Mouse (Mus musculus): ENCODE measurements around the gene Cacna2d1. TPM values are rescaled to one million over a fixed set of nuclear protein-coding genes. Genes with fewer than 3 reads are reported as not detected.

Cacna2d1 gene
- polyA plus RNA-seq, 1 experiment from 2014 or later = 11.3 TPM

DNA sequence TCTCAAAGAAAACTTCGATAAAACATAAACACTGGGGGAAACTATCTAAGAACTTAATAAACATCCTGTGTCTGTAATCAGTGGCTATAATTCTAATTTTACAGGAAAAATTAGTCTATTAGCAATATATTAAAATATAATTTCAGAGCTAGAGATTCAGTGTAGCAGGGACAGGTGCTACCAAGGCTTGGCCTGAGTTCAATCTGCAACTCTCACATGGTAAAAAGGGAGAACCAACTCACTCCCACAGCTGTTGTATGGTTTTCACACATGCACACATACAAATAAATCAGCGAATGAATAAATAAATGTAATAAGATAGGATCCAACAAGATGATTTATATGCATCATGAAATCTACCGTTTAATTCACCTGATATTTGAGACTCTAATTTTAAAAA lies 484.0 kb downstream of the Cacna2d1 start:
- Histone ChIP-seq H3K9me3 (replicated peaks; ENCODE audit: control insufficient read depth, low read length) (no peaks in the 10 kb centered on the region), H3K9ac (replicated peaks; ENCODE audit: low read length) (no peak overlapping the region), H3K4me3 (ENCODE audit: low read depth, low read length) (no peak overlapping the region), H3K36me3 (replicated peaks; ENCODE audit: control insufficient read depth, insufficient read depth, low read depth, low read length) (no peaks in the 10 kb centered on the region), H3K4me1 (ENCODE audit: control insufficient read depth, insufficient read depth, low read length) (no peaks in the 10 kb centered on the region), H3K4me2 (ENCODE audit: low read depth, low read length) (no peak overlapping the region), H3K27ac (replicated peaks; ENCODE audit: low read depth, low read length) (no peak overlapping the region), H3K27me3 (ENCODE audit: control insufficient read depth, insufficient read depth, low read length) (no peaks in the 10 kb centered on the region)
- ATAC-seq (replicated peaks; ENCODE audit: insufficient number of reproducible peaks, low FRiP score, low TSS enrichment, low read depth) (no peak), DNase-seq (ENCODE audit: low spot score) (no peak)
- WGBS = 84% methylated on average over 3 of the region's 3 CpGs

Other genes with a start within 250 kb of the Cacna2d1 start
- gene Speer4c, start 220.4 kb upstream of the Cacna2d1 start, polyA plus RNA-seq (2014; fragmentation: Nextera tagmentation; extraction: Ambion mirVana) = not detected in 2 replicates

Data from embryonic facial prominence, embryonic 11.5 days (tissue).